Mouse (Mus musculus) megakaryocyte, embryonic 14.5 days (primary cell): ENCODE data around the gene Cdc42bpa. TPM values are rescaled to one million over a fixed set of nuclear protein-coding genes. Genes with fewer than 3 reads are reported as not detected.

Experiments
- H3K27me3 ChIP-seq: replicated peaks from 2 replicates; pipeline ENCODE3; 2012; ENCODE audit warnings: inconsistent platforms
- H3K36me3 ChIP-seq: replicated peaks from 2 replicates; pipeline ENCODE3; 2012; ENCODE audit warnings: low read length, inconsistent platforms, mixed read lengths
- H3K4me1 ChIP-seq: 2 replicates; pipeline ENCODE4 v1.6.1; 2012; ENCODE audit warnings: inconsistent platforms
- H3K4me3 ChIP-seq: replicated peaks from 2 replicates; pipeline ENCODE3; 2012; ENCODE audit warnings: moderate library complexity, mild to moderate bottlenecking, inconsistent platforms
- H3K9me3 ChIP-seq: 2 replicates; pipeline ENCODE4 v1.6.1; 2012; ENCODE audit warnings: inconsistent platforms
- FLI1 ChIP-seq: IDR thresholded peaks from 2 replicates; pipeline ENCODE4 v1.6.1; 2012; ENCODE audit warnings: low read length, inconsistent platforms, mixed read lengths
- GATA1 ChIP-seq: IDR thresholded peaks from 3 replicates; pipeline ENCODE4 v1.6.1; 2012; ENCODE audit warnings: mixed read lengths, low read length, inconsistent platforms, borderline replicate concordance
- polyA plus RNA-seq: library from polyadenylated mRNA; stranded (reverse); fragments of >175 nt; gene quantifications from 2 replicates; pipeline ENCODE4 v1.2.3, GENCODE M21; 2012; ENCODE audit warnings: low replicate concordance; ENCODE audit not compliant: insufficient read depth

Gene Cdc42bpa
- polyA plus RNA-seq, 1 experiment: 16.1 TPM

- no peak overlapping the region for H3K4me3 ChIP-seq
- H3K27me3 ChIP-seq: peaks cover 17% of the 10 kb centered on the region
- TF ChIP-seq GATA1: no peak
- TF ChIP-seq FLI1: no peak
- H3K36me3 ChIP-seq: peaks cover 68% of the 10 kb centered on the region
- H3K4me1 ChIP-seq: peaks cover 71% of the 10 kb centered on the region
- peaks cover 11% of the 10 kb centered on the region for H3K9me3 ChIP-seq
Observed at GRCm38 (mm10) chr1:180171883-180172282, 211.6 kb downstream of the Cdc42bpa start.

- Histone ChIP-seq H3K4me3 (no peak overlapping the region), H3K27me3 (peaks cover 17% of the 10 kb centered on the region), H3K36me3 (peaks cover 66% of the 10 kb centered on the region), H3K9me3 (peaks cover 11% of the 10 kb centered on the region), H3K4me1 (peaks cover 76% of the 10 kb centered on the region)
- TF ChIP-seq GATA1 (no peak), FLI1 (no peak)
Observed at GRCm38 (mm10) chr1:180172600-180172999, 212.3 kb downstream of the Cdc42bpa start.

GRCm38 (mm10) chr1:180173017-180173416, 212.7 kb downstream of the Cdc42bpa start:
- Histone ChIP-seq H3K27me3 (peaks cover 17% of the 10 kb centered on the region), H3K36me3 (peaks cover 66% of the 10 kb centered on the region), H3K4me3 (no peak overlapping the region), H3K9me3 (peaks cover 11% of the 10 kb centered on the region), H3K4me1 (peaks cover 76% of the 10 kb centered on the region)
- TF ChIP-seq GATA1 (no peak), FLI1 (no peak)

- no peak for TF ChIP-seq GATA1
- no peak for TF ChIP-seq FLI1
- Histone ChIP-seq H3K36me3 (peaks cover 64% of the 10 kb centered on the region), H3K9me3 (peaks cover 11% of the 10 kb centered on the region), H3K4me3 (no peak overlapping the region), H3K27me3 (peaks cover 17% of the 10 kb centered on the region), H3K4me1 (peaks cover 64% of the 10 kb centered on the region)
Observed at GRCm38 (mm10) chr1:180174718-180175117, 214.4 kb downstream of the Cdc42bpa start.

GRCm38 (mm10) chr1:180175167-180175566, 214.9 kb downstream of the Cdc42bpa start:
- Histone ChIP-seq H3K36me3 (peaks cover 63% of the 10 kb centered on the region), H3K4me3 (no peak overlapping the region), H3K9me3 (peaks cover 10% of the 10 kb centered on the region), H3K4me1 (peaks cover 62% of the 10 kb centered on the region), H3K27me3 (peaks cover 15% of the 10 kb centered on the region)
- TF ChIP-seq GATA1 (no peak), FLI1 (no peak)

GRCm38 (mm10) chr1:180175635-180176034, 215.4 kb downstream of the Cdc42bpa start:
- Histone ChIP-seq H3K4me3 (no peak overlapping the region), H3K4me1 (peaks cover 61% of the 10 kb centered on the region), H3K27me3 (peaks cover 14% of the 10 kb centered on the region), H3K9me3 (peaks cover 5% of the 10 kb centered on the region), H3K36me3 (peaks cover 63% of the 10 kb centered on the region)
- TF ChIP-seq FLI1: no peak
- TF ChIP-seq GATA1: no peak

GRCm38 (mm10) chr1:180176784-180177183, 216.5 kb downstream of the Cdc42bpa start:
- Histone ChIP-seq H3K36me3 (peaks cover 53% of the 10 kb centered on the region), H3K9me3 (no peaks in the 10 kb centered on the region), H3K4me3 (no peak overlapping the region), H3K27me3 (peaks cover 13% of the 10 kb centered on the region), H3K4me1 (peaks cover 60% of the 10 kb centered on the region)
- no peak for TF ChIP-seq GATA1

GRCm38 (mm10) chr1:180178340-180178739, 218.1 kb downstream of the Cdc42bpa start:
- Histone ChIP-seq H3K27me3 (peaks cover 6% of the 10 kb centered on the region), H3K4me3 (no peak overlapping the region), H3K36me3 (peaks cover 54% of the 10 kb centered on the region), H3K4me1 (peaks cover 69% of the 10 kb centered on the region), H3K9me3 (no peaks in the 10 kb centered on the region)
- TF ChIP-seq FLI1: no peak
- TF ChIP-seq GATA1: no peak

- TF ChIP-seq FLI1: no peak
- TF ChIP-seq GATA1: no peak
- Histone ChIP-seq H3K4me3 (no peak overlapping the region), H3K36me3 (peaks cover 51% of the 10 kb centered on the region), H3K4me1 (peaks cover 66% of the 10 kb centered on the region), H3K27me3 (peaks cover 2% of the 10 kb centered on the region), H3K9me3 (no peaks in the 10 kb centered on the region)
Observed at GRCm38 (mm10) chr1:180179100-180179499, 218.8 kb downstream of the Cdc42bpa start.

- Histone ChIP-seq H3K4me3 (no peak overlapping the region), H3K9me3 (no peaks in the 10 kb centered on the region), H3K27me3 (peaks cover 2% of the 10 kb centered on the region), H3K36me3 (peaks cover 49% of the 10 kb centered on the region), H3K4me1 (peaks cover 62% of the 10 kb centered on the region)
- TF ChIP-seq FLI1 (no peak), GATA1 (no peak)
Observed at GRCm38 (mm10) chr1:180179840-180180239, 219.6 kb downstream of the Cdc42bpa start.

GRCm38 (mm10) chr1:180181304-180181965, 221.2 kb downstream of the Cdc42bpa start:
- Histone ChIP-seq H3K4me1 (peaks cover 63% of the 10 kb centered on the region), H3K9me3 (no peaks in the 10 kb centered on the region), H3K36me3 (peaks cover 40% of the 10 kb centered on the region), H3K4me3 (peak overlapping the region; percentile 26), H3K27me3 (peaks cover 2% of the 10 kb centered on the region)
- no peak for TF ChIP-seq GATA1
- no peak for TF ChIP-seq FLI1
